Mouse (Mus musculus) megakaryocyte, embryonic 14.5 days (primary cell): ENCODE measurements around the gene Lyrm4.

Source experiments
- FLI1 ChIP-seq: IDR thresholded peaks from 2 replicates; pipeline ENCODE4 v1.6.1; 2012; ENCODE audit warnings: low read length, inconsistent platforms, mixed read lengths
- GATA1 ChIP-seq: IDR thresholded peaks from 3 replicates; pipeline ENCODE4 v1.6.1; 2012; ENCODE audit warnings: mixed read lengths, low read length, inconsistent platforms, borderline replicate concordance

GRCm38 (mm10) chr13:36149175-36149939 is 32.0 kb upstream of the Lyrm4 start:
- TF ChIP-seq GATA1 (no peak), FLI1 (no peak)
